Mouse (Mus musculus) kidney, postnatal 10 days (tissue): ENCODE measurements around the gene Tk1.
"Not testable (repeated sequence)": the region's sequence is repeated elsewhere in the genome, so short reads cannot be mapped to it uniquely, and the experiment has no call there.

Experiments used
- DNase-seq: peaks from one replicate; pipeline ENCODE4 v3.0.0; 2021; ENCODE audit warnings: mixed read lengths

Gene Tk1

GRCm38 (mm10) chr11:117788481-117788880, 37.4 kb downstream of the Tk1 start:
- DNase-seq, result not testable (repeated sequence)

- peak; percentile 84 for DNase-seq
Measured at GRCm38 (mm10) chr11:117786294-117786693, 39.6 kb downstream of the Tk1 start.

- DNase-seq, result peak; percentile 61
Measured at GRCm38 (mm10) chr11:117783683-117784309, 42.1 kb downstream of the Tk1 start.

- peak; percentile 83 for DNase-seq
Measured at GRCm38 (mm10) chr11:117783089-117783488, 42.8 kb downstream of the Tk1 start.

DNA sequence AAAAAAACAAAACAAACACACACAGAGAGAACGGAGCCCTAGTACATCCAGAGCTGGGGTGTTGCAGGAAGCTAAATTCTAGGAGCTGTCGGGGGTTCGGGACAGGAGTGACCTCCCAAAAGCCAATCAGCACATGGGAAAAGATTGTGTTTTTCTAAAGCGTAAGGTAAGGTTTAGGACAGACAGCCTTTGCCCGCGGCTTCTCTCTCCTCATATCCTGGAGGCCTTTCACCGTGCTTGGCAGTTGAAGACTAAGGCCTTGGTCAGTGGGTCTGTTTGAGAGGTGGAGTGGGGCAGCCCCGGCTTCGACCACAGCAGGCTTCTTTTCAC, 43.2 kb downstream of the Tk1 start:
- no peak for DNase-seq

DNA sequence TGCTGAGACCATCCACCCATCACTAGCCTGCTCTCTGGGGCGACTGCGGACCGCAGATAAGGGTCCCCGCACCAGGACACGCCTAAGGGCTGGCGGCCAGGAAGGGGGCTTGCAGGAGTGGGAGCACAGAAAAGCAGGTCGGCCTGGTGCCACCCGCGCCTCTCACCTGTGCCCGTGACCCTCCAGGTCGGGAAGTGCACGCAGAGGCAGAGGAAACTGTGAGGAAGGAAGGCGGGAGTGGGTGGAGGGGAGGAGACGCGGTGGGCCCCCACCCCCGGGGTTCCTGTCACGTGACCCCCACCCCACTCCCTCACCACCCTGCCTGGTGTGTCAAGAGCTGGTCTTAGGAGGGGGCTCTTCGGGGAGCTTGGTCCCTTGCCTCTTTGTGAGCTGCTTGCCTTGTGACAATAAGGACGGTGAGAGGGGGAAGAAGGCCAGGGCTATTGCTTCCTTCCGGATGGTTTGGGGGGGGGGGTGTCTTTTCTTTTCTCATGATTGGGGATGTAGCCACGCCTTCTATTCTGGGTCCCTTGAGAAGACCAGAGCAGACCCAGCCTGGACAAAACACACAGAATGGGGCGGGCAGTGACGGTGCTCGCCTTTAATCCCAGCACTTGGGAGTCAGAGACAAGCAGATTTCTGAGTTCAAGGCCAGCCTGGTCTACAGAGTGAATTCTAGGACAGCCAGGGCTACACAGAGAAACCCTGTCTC, 43.7 kb downstream of the Tk1 start, which contains the start of the genes Tmc8 and Tmc6:
Gene Tmc8, plus strand, starts transcription at position 84 of the 712 bp plus-strand sequence.
Gene Tmc6, minus strand, starts transcription at position 206 of the 712 bp plus-strand sequence.
- DNase-seq, result peak; percentile 77

DNA sequence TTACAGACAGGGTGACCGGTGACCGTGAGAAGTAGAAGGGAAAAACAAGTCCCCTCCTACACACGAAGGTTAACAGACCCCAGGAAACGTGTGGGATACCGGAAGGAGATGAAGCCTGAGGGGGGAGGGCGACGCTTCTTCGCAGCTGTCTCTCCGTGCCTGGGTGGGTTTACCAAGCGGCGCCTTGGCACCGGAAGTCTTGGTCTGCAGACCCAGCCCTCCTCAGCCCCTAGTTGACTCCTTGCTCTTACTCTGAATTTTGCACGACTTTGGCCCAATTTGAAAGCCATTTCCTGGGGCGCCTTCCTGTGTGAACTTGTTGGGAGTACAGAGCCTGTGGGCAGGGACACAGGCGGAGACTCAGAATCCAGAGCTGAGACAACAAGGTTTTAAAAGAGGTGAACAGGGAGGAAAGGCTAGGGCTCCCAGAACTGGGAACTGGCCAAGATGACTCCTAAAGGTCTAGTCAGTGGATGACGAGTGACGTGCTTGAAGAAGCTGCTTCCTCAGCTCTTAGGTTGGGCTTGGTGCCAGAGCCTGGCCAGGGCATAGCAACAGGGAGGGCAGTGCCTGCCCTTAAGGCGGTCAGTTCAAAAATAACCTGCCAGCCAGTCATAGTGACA, 44.6 kb downstream of the Tk1 start:
- peak; percentile 88 for DNase-seq

DNA sequence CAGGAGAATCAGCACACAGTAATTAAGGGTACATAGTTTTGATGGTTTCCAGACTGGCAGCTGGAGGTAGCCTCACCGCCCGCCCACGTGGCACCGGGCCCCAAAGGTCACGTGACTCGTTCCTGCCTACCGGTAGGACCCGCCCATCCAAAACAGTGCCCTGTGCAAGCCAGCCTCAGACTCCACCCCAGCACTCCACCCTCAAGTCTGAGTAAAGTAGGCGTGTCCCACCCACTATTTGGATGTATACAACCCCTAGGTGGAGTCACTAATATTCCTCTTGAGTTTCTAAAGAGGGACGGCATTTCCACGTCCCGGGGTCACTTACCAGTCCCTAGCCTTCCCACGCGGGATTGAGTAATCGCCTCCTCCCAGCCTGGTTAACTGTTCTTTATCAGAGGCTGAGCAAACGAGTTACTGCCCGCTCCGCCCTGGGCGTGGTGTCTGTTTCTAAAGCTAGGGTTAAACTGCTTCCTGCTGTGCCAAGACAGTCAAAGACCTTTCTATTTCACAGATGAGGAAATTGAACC, 45.2 kb downstream of the Tk1 start:
- peak; percentile 94 for DNase-seq

GRCm38 (mm10) chr11:117780199-117780515, 45.7 kb downstream of the Tk1 start:
- no peak for DNase-seq

DNA sequence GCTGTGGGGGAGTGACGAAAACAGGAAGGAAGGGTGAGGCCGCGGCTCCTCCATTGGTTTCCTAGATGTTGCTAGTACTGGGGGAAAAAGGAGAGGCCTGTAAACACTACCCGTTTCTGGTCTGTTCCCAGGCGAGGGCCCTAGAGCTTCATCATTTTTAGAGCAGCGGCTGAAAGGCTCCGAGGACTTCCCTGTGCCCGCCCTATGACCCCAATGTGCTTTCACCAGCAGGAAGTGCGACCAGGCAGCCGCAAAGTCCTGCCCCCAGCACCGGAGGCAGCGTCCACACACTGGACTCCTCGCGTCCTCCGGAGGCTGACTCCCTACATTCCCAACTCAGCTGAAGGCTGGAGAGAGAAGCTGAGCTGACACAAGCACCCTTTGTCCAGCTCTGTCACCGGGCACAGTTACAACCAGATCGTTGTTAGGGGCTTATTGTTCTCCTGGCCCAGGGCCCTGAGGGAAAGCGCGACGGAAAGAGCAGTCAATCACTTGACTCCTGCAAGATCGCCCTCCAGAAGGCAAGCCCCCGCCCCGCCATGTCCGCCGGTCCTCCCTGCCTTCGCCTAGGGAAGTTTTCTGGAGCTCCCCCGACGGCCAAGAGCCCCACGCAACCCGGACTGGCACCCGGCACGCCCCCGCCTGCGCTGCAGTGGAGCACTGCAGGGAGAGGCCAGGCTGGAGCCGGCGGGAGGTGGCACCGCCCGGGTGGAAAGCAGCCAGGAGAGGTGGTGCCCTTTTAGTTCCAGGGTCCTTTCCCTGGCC, 46.3 kb downstream of the Tk1 start:
- peak; percentile 87 for DNase-seq

DNA sequence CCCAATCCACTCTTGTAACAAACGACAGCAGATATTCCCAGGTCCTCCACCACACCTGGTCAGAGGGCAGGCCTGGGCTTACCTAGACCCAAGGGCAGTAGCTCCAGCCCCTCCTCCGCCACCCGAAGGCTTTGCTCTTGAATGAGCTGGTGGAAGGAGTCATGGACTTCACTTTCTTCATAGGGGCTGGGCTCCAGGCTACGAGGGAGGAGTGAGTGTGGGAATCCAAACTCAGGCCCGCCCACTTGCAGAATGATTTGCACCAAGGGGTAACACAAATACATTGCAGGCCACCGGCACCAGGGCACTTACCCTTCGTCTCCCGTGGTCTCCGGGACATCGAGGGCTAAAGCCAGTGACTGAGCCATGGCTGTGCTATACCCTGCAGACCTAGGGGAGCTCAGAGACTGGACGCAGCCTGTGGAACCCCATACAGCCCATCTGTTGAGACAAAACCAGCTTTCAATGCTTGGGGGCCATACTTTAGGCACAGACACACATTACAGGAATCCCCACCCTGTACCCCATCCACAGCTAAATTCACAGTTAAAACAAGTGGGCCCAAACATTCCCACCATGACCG, 47.0 kb downstream of the Tk1 start:
- DNase-seq, result peak; percentile 74

GRCm38 (mm10) chr11:117778031-117778430, 47.9 kb downstream of the Tk1 start:
- no peak for DNase-seq

DNA sequence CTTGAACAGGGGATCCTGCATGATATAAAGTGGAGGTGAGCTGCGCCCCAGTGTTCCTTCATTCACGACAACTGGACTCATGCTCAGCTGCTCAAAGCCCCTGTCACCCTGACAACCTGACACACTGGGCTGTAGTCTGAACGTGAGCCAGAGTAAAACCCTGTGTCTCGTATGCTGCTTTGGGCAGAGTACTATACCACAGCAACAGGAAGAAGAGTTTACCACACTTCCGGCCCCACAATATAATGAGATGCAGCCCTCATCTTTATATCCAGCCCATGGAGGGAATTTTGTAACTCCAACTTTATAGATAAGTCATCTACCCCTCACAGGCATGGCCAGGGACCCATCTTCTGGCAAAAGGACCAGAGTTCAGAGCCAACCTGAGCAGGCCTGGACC, 48.8 kb downstream of the Tk1 start:
- DNase-seq, result no peak

GRCm38 (mm10) chr11:117776085-117776792, 49.7 kb downstream of the Tk1 start:
- DNase-seq, result no peak

DNA sequence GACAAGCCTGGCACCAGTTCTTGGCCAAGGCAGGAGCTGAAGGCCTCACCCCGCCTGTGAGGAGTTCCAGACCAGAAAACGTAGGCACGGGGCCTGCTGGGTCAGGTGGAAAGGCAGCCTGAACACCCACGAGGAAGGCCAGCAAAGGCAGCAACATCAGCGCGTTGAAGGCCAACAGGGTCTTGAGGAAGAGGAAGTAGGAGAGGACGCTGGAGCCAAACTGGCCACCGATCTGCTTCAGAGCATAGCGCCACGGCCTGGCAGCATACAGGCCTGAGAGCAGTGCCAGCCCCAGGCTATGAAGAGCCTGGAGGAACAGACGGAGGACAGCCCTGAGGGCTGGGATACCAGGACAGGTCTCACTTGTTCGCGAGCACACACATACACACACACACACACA, 50.4 kb downstream of the Tk1 start:
- no peak for DNase-seq

DNA sequence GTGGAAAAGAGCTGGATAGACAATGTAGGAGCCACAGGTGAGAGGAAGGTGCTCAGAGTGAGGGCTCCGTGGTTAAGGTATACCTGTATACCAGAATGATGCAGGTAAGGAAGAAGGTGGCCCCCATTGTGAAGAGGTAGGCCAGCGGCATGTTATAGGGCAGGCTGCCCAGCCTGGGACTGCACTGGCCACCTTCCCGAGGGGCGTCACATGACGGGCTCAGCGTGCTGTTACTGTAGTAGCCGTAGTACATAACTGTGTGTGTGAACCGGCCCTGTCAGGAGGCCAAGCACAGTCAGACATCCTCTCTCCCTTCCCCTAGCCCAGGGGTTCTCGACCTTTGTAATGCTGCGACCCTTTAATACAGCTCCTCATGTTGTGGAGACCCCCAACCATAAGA, 51.0 kb downstream of the Tk1 start:
- no peak for DNase-seq

- DNase-seq, result no peak
Measured at GRCm38 (mm10) chr11:117772352-117772751, 53.5 kb downstream of the Tk1 start.

DNA sequence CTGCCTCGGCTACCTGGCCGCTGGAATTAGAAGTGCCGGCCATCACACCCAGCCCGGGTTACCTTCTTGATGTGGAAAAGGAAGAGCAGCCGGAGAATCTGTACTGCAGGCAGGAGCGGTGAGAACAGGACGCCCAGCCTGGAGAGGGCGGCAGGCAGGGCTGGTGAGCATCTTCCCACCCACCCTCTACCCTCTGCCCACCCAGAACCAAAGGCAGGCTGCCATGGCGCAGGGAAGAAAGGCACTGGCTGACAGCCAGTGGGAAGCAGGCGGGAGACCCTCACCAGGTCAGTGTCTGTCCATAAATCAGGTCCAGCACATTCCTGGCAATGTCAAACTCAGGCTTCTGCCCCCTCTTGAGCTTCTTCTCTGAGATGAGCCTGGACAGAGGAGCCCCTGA, 55.5 kb downstream of the Tk1 start:
- no peak for DNase-seq

DNA sequence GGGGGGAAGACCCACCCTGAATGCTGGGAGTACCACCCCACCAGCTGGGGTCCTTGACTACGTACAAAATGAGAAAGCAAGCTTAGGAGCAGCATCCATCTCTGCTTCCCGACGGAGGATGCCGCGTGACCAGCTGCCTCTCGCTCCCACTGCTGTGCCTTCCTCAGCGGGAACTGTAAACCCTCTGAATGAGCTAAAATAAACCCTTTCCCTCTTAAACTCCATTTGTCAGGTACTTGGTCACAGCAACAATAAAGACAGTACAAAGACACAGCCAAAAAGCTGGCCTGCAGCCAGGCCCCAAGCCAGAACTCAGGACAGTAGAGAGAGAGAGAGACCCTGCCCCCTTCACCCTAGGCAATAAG, 56.2 kb downstream of the Tk1 start:
- DNase-seq, result no peak

DNA sequence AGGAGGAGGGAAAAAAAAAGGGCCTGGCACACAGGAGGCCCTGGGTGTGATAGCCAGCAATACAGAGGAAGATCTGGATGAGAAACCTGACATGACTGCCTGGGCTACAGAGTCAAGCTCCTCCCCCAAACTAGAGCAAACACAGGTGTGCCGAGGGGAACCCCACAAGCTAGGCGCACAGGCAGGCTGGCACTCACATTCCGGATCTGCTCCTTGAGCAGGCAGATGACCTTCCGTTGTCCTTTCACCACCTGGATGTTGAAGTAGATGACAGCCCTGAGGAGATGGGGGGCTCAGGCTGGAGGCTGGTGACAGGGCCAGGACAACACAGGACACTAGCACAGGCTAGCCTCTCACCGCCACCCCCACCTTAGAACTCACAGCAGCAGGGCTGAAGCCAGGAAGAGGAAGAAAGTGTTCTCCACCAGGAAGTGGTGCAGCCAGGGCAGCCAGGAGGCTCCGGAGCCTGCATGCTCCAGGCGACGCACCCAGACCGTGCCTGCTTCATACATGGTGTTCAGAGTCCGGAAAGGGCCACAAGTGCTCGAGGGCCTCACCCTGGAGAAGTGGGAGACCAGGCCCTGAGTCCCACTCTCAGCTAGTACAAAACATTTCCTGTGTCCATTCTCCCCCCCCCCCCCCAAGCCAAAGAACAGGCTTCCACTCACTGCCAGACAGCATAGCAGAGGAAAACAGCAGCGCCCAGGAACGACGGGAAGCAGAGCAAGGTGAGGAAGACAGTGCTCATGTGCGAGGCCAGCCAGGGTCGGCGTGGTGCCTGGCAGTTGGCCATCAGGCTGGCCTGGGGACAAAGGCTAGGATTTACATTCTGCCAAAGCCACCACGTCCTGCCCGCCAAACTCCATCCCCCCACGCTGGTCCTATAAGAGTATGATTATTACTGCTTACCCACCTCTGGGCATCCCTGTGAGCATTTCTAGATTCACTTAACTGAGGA, 56.9 kb downstream of the Tk1 start:
- peak; percentile 54 for DNase-seq

- no peak for DNase-seq
Measured at GRCm38 (mm10) chr11:117766275-117766674, 59.6 kb downstream of the Tk1 start.
